Mouse (Mus musculus) liver, adult (tissue): ENCODE measurements at regions not wholly inside any gene's neighbourhood (a gene's known extent, or its start where the extent isn't known, plus 50 kb on each side); places are given as distances from the start of the nearest gene placed in this dataset.

Source experiments
- GATA4 ChIP-seq: IDR thresholded peaks from 2 replicates; pipeline ENCODE4 v1.6.1; 2014; ENCODE audit warnings: mild to moderate bottlenecking, low read length; ENCODE audit not compliant: insufficient replicate concordance

GRCm38 (mm10) chr4:140463296-140463695 is 202.5 kb downstream of the Arhgef10l start:
- no peak for TF ChIP-seq GATA4

- no peak for TF ChIP-seq GATA4
Measured at GRCm38 (mm10) chr4:140461317-140461716, 204.5 kb downstream of the Arhgef10l start.

GRCm38 (mm10) chr4:140449062-140449461 is 202.5 kb upstream of the Igsf21 start:
- TF ChIP-seq GATA4 = no peak

GRCm38 (mm10) chr4:140446455-140446854 is 199.9 kb upstream of the Igsf21 start:
- no peak for TF ChIP-seq GATA4

GRCm38 (mm10) chr4:140445931-140446330 is 199.3 kb upstream of the Igsf21 start:
- no peak for TF ChIP-seq GATA4

GRCm38 (mm10) chr4:140443221-140443620 is 196.6 kb upstream of the Igsf21 start:
- no peak for TF ChIP-seq GATA4

- TF ChIP-seq GATA4 = no peak
Measured at GRCm38 (mm10) chr4:140441805-140442204, 195.2 kb upstream of the Igsf21 start.

- no peak for TF ChIP-seq GATA4
Measured at GRCm38 (mm10) chr4:140439856-140440255, 193.3 kb upstream of the Igsf21 start.

GRCm38 (mm10) chr4:140436030-140436429 is 189.4 kb upstream of the Igsf21 start:
- TF ChIP-seq GATA4 = no peak

GRCm38 (mm10) chr4:140433744-140434542 is 187.4 kb upstream of the Igsf21 start:
- no peak for TF ChIP-seq GATA4

GRCm38 (mm10) chr4:140432101-140432500 is 185.5 kb upstream of the Igsf21 start:
- TF ChIP-seq GATA4 = no peak

- no peak for TF ChIP-seq GATA4
Measured at GRCm38 (mm10) chr4:140427039-140427438, 180.5 kb upstream of the Igsf21 start.

- TF ChIP-seq GATA4 = no peak
Measured at GRCm38 (mm10) chr4:140423791-140424190, 177.2 kb upstream of the Igsf21 start.

- no peak for TF ChIP-seq GATA4
Measured at GRCm38 (mm10) chr4:140421926-140422585, 175.5 kb upstream of the Igsf21 start.

GRCm38 (mm10) chr4:140419720-140420412 is 173.3 kb upstream of the Igsf21 start:
- TF ChIP-seq GATA4 = no peak
